Mouse (Mus musculus) lung, postnatal 0 days (tissue): ENCODE measurements at regions not wholly inside any gene's neighbourhood (a gene's known extent, or its start where the extent isn't known, plus 50 kb on each side); places are given as distances from the start of the nearest gene placed in this dataset.

ENCODE experiments used
- CTCF ChIP-seq: IDR thresholded peaks from 2 replicates; pipeline ENCODE4 v1.5.1; 2016; ENCODE audit warnings: antibody characterized with exemption, mild to moderate bottlenecking
- EP300 ChIP-seq: IDR thresholded peaks from 2 replicates; pipeline ENCODE4 v1.6.1; 2016; ENCODE audit warnings: antibody characterized with exemption, mild to moderate bottlenecking, control low read depth

- no peak for TF ChIP-seq CTCF
- TF ChIP-seq EP300, result no peak
Measured at GRCm38 (mm10) chr13:44559706-44560105, 169.6 kb upstream of the Jarid2 start.
